Mouse (Mus musculus) lung, embryonic 15.5 days (tissue): ENCODE measurements around the gene Kbtbd8. TPM values are rescaled to one million over a fixed set of nuclear protein-coding genes. Genes with fewer than 3 reads are reported as not detected.

Source experiments
- polyA plus RNA-seq: library from polyadenylated mRNA; unstranded; fragments of >200 nt; fragmentation: Nextera tagmentation; extraction: Ambion mirVana; gene quantifications from 2 replicates; pipeline ENCODE4 v1.2.1, GENCODE M21; 2015

Kbtbd8 gene
- polyA plus RNA-seq, 1 experiment from 2014 or later = 2.1 TPM

Other genes with a start within 250 kb of the Kbtbd8 start
- gene Gm10234, start 204.9 kb downstream of the Kbtbd8 start, polyA plus RNA-seq = not detected in 2 replicates